Mouse (Mus musculus) frontal cortex, postnatal 25 days (tissue): ENCODE measurements around the gene Ccdc8.
"Not testable (repeated sequence)": the region's sequence is repeated elsewhere in the genome, so short reads cannot be mapped to it uniquely, and the experiment has no call there.

Experiments used
- DNase-seq, 2 experiments: peaks; one replicate each; pipeline ENCODE4 v3.0.0; 2022; ENCODE audit warnings: low spot score in 2 of 2

Ccdc8 gene

DNA sequence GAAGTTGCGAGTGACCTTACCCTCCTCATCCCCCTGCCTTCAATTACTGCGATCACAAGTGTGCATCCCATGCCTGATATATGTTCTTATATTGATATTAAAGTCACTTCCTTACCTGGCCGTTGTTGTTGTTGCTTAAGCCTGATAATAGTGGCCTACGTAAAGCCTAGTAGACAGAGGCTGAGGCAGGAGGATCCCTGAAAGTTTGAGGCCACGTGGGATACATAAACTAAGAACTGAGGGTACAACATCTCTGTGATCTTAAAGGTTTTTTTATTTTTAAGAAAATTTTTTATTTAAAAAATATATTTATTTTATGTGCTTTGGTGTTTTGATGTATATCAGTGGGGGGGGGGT is at the start of gene Ccdc8:
TSS of gene Ccdc8 (plus strand) at position 258 of the 357 bp plus-strand sequence.
- no peak for DNase-seq

DNA sequence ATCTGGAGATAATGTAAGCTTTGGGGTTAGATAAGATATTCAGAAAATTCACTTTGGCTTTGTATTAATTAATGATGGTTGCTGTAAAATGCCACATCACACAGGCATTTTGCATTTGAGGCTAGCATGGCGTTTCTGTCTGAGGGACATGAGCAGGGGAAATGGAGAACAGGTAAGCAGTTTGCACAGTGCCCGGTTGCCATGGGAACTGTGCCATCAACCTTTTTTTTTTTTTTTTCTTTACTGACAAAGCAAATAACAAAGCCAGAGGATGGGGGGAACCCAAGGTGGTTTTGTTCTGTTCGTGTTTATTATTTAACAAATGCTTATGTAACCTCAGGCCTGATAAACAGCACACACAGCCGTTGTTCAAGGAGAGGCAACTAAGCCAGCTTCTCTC is 49.6 kb upstream of the Ccdc8 start:
- no peak for DNase-seq

DNA sequence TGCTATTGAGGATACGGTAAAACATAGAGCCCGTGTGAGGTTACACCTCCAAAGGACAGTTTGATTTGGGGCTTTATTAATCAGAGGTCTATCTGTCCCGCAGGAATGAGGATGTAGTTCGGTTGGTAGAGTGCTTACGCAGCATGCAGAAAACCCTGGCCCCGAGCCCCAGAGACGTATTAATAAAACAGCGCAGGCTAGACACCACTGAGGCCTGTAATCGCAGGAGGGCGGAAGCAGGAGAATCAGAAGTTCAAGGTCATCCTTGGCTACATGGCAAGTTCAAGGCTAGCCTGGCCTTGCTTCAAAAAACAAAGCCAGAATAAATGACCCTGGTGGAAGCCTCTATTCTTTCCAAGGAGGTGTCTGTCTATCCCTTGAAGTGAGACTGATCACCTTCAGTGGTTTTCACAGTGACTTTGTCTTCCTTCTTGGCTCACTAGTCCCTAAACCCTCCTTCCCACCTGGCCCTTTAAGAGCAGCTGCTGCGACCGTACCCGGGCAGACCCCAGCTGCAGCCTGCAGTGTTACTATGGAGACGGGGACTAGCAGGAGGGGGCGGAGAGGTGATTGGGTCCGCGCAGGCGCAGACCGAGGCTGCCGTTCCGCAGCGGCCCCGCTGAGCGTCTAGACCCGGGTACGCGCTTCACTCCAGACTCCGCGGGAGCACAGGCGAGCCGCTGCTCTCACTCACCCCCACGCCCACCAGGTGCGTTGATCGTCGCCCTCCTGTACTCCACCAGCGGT is 48.3 kb upstream of the Ccdc8 start, which contains the start of gene Pnmal2:
TSS of gene Pnmal2 (plus strand) at position 622 of the 747 bp plus-strand sequence.
- DNase-seq: peak; percentile 68 to 78

DNA sequence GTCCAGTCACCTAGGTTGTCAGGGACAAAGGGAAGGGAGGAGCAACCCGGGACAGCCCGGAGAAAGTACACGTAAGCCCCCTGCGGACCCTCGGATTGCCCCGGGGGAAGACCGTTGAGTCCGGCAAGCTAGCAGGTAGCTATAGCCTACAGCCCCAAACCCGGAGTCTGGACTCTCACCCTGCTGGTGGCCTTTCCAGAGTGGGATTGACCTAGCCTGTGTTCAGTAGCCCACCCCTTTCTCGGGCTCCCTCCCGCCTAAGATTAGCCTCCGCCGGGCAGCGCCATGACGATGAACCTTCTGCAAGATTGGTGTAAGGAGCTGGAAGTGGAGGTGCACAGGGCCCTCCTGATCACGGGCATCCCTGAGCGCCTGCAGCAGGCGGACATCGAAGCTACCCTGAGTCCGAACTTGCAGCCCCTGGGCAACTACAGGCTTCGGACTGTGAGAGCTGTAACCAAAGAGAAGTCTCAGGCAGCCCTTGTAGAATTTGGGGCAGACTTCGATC is 47.6 kb upstream of the Ccdc8 start:
- DNase-seq: peak in 1 of 2 experiments; percentile 47

DNA sequence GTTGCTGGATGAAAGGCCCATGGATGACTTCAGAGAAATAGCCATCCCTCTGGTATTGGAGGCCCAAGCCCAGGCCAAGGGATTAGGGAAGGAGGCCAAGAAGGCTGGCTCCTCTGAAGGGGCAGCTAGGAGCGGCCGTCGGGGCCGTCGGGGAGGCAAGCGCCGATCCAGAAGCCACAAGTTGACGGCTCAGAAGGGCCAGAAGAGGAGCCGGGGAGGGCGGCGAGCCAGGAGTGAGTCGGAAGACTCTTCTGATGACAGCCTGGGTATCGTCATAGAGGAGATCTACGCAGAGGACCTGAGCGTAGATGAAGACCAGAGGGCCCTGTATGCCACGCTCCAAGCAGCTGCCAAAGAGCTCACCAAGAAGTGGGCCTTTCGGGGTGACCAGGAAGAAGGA is 47.1 kb upstream of the Ccdc8 start:
- DNase-seq: no peak

DNA sequence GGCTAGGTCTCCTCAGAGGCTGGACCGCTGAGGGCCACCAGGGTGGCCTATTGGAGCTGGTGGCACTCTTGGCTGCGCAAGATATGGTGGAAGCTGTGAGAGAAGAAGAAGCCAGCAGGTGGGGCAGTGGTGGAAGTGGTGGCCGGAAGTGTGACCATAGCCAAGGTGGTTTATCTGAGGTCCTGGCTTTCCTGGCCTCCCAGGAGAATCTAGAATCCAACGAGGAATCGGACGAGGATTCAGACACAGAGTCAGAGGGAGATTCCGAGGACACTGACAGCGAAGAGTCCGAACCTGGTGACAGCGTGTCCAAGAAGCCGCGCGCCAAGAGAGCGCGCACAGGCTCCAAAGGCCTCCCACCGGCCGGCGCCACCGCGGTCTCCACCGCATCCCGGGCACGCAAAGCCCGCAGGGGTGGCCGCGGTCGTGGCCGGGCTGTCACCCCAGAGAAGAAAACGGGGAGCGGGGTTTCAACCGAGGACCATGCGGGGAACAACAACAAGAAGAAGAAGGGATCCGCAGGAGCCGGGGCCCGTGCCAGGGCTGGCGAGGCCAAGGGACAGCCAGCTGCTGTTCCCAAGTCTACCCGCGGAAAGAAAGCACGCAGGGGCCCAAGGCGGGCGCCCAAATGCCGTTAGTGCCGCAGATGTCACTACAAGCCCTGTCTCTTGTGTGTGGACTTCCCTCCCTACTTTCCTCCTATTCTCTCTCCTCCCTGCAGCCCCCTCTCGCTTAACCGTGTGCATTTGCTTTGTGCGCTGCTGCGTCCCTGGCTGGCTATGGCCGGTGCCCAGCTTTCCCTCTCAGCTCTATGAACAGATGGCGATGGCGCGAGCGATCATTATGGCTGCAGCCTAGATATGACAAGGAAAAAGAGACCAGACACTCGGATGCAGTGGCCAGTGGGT is 45.8 kb upstream of the Ccdc8 start:
- no peak for DNase-seq

DNA sequence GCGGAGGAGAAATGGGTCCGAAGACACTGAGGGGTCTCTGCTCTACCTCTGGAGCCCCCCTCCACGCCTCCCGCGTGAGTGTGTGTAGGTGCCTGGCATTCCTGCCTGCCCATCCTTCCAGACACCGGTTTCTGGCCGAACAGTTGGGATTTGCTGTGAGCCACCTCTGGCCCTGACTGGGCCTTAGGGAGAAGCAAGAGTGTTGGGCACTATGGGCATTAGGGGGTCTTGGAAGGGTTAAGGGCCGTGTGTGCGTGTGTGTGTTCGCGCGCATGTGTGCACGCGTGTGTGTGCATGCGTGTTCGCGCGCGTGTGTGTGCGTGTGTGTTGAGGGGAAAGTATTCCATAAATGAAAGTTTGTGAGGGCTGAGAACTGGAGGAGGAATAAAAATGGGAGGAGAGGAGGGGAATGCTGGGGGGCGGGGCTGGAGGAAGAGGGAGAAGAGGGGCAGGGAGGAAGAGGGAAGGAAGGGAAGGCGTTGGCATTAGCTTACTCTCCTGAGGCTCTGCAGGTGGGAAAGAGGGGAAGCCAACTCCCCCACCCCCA is 45.1 kb upstream of the Ccdc8 start:
- DNase-seq: no peak

DNA sequence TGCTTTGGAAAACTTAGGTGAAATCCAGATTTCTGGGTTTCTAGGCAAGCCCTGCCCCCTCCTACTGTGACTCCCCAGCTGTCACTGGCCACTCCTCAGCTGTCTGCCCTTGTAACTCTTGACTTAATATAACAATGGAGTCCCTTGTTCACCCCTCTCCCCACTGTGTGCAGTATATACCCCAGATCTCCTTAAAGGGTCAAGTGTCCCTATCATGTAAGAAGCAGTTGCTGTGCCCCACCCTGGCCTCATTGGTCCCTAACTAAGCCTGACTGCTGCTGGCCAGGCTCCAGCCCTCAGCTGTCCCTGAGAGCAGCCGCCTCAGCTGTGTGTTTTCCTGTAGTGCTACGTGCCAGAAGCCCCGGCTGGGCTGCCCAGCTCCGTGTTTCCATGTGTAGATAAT is 44.5 kb upstream of the Ccdc8 start:
- no peak for DNase-seq

DNA sequence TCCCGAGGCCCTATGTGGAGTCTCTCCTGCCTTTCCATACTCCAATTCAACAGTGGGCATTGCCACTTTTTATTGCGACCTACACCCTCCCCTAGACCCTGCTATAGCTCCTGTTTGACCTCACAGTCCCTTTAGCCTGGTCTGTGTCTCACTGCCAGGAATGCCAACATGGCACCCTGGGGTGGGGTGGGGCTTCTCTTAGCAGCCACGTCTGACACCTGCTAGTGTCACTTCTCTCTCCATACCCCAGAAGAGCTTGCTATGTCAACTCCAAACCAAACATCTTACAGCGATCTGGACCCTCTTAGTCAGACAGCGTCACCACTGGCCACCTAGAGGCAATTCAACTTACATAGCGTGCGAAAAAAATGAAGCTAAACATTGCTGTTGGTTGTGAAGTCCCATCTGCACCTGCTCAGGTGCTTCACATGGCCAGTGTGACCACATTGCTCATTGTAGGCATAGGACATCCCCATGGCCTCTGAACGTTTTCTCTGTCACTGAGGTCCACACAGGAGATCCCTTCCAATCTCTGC is 43.5 kb upstream of the Ccdc8 start:
- no peak for DNase-seq

DNA sequence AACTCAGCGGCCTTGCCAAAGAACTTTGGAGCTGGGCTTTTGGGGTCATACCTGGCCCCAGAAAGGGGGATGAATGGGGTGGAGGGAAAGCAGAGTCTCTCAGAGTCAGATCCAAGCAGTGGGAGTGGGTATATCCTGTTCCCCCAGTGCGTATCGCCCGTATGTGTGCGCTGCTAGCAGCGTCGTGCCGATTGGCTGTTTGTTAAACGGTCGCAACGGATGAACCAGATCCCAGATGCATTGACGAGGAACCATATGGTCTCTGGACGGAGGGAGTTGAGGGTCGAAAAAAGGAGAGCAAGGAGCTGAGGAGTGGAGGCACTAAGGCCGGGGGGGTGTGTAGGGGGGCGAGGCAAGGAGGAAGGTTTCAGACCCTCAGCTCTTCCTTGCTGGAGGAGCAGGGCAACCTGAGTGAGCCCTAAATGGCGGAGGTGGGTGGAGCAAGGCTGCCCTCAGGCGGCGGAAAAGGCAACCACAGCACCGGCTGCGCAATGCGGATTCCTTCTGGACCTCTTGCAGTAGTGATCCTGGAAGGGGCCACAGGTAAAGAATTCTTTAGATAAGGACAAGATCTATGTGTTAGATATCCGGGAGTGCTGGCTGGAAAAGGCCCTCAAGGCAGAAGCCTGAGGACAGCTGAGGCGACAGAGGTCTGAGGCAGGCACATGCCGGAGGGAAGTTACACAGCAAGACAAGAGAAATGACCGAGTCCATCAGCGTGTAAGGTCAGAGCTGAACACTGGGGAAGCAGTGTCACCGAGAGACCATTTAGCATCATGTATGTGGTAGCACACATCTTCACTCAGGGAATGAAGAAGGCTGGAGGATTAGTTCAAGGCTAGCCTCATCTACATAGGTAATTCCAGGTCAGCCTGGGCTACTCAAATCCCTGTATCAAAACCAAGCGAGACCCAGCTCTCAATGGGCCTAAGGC is 42.3 kb upstream of the Ccdc8 start:
- peak; percentile 80 to 91 for DNase-seq

DNA sequence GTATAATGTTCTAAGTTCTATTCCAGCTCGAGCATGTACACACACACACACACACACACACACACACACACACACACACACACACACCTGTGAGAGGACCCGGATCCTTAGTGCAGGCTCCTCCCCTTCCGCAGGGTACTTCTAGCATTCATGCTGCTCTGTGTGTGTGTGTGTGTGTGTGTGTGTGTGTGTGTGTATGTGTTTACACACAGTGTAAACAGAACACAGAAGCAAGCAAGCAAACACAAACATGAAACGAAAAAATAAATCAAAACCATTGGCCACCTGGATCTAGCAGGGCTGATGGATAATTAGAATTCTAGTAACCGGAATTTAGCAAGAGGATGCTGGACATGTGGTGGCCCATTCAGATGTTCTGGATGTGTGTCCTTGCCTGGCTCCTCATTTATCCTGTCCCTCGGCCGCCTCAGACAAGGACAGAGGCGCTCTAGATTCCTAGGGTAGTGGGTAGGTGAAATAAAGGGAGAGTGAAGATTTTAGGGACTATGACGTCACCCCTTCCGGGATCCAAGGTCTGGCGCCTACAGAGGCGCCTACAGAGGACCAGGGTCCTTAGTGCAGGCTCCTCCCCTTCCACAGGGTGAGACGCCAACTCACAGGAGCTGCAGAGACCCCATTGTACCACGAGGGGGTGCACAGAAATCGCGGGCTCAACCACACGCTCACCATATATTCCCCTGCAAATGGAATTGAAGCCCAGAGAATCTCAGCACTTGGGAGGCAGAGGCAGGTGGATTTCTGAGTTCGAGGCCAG is 41.5 kb upstream of the Ccdc8 start:
- DNase-seq: peak; percentile 67 to 80

DNA sequence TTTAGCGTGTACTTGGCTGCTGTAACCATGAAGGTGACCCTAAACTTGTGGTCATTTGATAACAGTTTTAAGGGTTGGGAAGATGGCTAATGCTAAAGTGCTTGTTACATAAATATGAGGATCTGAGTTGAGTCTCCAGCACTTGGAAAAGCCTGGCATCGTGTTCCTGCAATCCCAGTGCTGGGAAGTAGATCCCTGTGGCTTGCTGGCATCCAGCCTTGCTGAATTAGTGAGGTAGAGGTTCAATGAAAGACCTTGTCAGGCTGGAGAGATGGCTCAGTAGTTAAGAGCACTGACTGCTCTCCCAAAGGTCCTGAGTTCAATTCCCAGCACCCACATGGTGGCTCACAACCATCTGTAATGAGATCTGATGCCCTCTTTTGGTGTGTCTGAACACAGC is 38.7 kb upstream of the Ccdc8 start:
- DNase-seq: not testable (repeated sequence)

DNA sequence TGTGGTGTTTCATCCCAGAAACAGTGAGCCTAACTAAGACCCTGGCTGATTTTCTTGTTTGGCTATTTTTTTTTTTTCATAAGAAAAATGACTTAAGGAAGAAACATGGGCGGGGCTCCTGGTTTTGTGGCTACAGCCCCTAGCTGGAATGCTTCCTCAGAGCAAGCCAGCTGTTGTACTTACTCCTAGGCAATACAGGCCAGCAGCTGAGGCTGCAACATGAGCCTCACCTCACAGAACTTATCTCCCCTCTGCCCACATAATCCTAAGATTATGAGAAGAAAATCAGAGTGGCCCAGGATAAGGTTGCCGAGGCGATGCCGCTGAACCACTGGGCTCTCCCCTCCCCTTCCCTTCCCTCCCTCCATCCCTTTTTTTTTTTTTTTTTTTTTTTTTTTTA is 36.8 kb upstream of the Ccdc8 start:
- DNase-seq: no peak

DNA sequence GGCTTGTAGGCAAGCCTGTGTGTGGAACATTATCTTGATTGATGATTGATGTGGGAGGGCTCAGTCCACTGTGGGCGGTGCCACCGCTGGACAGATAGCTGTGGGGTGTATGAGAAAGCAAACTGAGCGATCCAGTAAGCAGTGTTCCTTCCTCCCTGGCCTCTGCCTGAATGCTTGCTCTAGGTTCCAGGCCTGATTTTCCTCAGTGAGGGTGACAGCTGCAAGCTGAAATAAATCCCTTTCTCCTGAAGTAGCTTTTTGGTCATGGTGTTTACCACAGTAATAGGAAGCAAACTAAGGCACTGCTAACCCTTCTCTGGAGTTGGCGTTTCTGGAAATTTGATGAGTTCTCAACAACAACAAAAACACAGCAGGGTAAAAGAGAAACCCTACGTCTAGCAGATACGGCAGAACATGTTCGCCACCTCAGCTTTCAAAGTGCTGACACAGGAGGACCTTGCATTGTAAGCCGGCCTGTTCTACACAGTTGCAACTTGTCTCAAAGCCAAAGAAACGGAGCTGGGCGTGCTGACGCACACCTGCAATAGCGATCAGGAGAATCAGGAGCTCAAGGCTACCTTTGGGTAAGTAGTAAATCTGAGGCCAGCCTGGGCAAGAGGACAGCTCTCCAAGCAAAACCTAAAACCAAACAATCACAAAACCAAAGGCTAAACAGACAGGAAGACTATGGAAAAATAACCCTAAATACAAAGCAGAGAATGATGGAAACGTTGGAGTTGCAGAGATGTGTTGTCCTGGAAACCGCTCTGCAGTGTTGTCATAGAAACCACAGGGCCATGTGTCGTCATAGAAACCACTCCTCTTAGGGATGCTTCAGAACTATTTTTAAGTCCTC is 35.9 kb upstream of the Ccdc8 start:
- DNase-seq: peak in 1 of 2 experiments; percentile 34

DNA sequence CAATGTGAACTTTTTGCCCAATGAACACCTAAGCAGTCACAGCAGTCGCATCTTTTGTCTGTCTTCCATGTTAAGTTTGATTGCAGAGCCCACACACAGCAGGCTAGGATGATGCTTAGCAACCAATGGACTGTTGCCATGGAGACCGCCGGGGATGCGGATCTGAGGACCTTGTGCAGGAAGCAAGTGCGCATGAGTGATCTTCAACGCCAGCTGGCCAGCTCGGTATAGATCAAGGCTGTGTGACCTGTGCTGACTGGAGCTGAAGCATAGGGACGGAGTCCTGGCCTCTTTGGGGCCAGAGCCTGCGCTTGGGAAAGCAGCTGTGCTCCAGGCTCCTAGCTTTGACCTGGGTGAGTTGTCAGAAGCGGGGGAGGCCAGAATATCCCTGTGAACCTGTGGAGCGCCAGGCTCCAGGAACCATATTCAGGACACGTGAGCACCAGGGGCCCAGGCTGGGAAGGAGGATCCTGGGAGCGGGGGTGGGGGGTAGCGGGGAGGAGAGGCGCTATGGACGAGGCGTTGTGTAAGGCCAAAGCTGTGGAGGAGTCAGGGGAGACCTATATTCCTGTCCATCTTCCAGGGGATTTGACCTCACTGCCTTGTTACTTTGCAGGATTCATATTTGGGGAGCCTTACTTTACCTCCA is 32.8 kb upstream of the Ccdc8 start, which contains the start of gene Pnmal1:
TSS of gene Pnmal1 (plus strand) at position 141 of the 649 bp plus-strand sequence.
- peak; percentile 83 to 87 for DNase-seq

DNA sequence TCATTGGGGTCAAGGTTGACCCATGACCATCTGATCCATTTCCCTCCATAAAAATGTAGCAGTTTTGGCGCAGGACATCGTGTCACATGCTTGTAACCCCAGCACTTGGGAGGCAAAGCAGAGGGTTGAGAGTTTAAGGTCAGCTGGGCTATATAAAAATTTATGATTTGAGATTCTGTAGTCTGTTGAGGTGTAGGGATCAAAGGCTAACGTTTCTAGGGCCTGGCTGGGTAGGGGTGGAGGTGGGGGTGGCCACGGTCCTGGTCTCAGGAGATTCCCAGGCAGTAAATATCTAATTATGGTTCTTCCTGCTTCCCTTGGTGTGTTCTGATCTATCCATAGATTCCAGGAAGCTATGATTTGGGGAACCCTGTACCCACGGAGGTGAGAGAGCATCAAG is 30.8 kb upstream of the Ccdc8 start:
- DNase-seq: no peak

DNA sequence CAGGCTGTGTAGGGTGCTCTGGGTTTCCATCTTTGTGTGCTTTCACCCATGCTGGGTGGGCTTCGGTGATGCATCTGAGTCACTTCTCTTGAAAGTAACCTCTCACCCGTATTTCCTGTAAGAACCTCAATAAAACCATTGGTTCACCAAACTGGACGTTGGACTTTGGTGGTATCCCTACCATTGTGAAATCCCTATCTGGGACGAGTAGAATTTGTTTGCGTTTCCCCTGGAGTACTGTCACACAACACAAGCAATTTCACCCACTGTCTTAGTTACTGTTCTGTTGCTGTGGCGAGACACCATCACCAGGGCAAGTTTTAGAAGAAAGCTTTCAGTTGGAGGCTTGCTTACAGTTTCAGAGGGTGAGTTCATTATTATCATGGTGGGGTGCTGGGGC is 24.1 kb upstream of the Ccdc8 start:
- DNase-seq: no peak

DNA sequence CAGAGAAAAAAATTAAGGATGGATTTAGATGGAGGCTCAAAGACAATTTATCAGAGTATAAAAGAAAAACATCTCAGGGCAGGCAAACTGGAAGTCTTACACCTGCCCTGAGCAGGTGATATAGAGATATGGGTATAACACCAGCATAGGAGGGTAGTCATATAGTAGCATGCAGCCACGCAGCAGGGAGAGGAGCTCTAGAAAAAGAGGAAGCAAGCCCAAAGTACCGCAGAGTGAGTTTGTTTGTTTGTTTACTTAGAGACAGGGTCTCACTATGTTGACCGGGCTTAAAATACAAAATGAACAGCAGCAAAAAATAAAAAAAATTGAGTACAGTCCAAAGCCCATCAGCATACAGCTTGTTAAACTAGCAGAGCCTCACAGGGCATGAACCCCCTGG is 21.3 kb upstream of the Ccdc8 start:
- no peak for DNase-seq

DNA sequence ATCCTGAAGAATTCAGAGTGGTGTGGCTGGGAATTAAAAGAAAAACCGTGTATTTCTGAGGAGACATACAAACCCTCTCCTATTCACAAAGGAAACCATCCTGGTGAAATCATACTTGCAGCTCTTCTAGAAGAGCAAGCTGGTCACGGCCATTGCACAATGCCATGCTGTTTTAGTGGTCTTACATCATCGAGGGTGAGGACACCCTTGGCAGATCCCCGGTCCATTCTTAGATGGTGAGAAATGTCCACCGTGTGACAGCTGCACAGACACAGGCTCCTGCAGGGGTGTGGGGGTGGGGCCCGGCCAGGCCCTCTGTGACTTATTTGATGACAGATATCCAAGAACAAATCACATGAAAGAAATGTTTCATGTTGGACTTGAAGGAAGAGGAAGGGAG is 18.5 kb upstream of the Ccdc8 start:
- DNase-seq: no peak
